Mouse (Mus musculus) olfactory bulb, adult 2 months (tissue): ENCODE measurements around the gene Wdr45b.

ENCODE experiments used
- CTCF ChIP-seq: fragments of 200-500 bp; IDR thresholded peaks from 2 replicates; pipeline ENCODE4 v1.5.1; 2012; ENCODE audit warnings: low read depth, mild to moderate bottlenecking, low read length, moderate library complexity; ENCODE audit not compliant: insufficient read depth
- POLR2A ChIP-seq: fragments of 200-500 bp; IDR thresholded peaks from 2 replicates; pipeline ENCODE4 v1.6.1; 2012; ENCODE audit warnings: mild to moderate bottlenecking, low read depth, low read length, moderate library complexity; ENCODE audit not compliant: insufficient read depth

GRCm38 (mm10) chr11:121326034-121326433, 28.2 kb downstream of the Wdr45b start:
- TF ChIP-seq POLR2A = no peak
- no peak for TF ChIP-seq CTCF
